Mouse (Mus musculus) cerebellum, postnatal 10 days (tissue): ENCODE data around the gene Myof.

Experiments used
- DNase-seq, 2 experiments: peaks; one replicate each; pipeline ENCODE4 v3.0.0; 2021; ENCODE audit warnings: mixed read lengths in 2 of 2

Gene Myof

GRCm38 (mm10) chr19:37860267-37860666 is 183.1 kb downstream of the Myof start:
- no peak for DNase-seq

GRCm38 (mm10) chr19:37858406-37859081 is 184.8 kb downstream of the Myof start:
- no peak for DNase-seq

- DNase-seq, result no peak
Observed at GRCm38 (mm10) chr19:37852056-37852455, 191.3 kb downstream of the Myof start.

- no peak for DNase-seq
Observed at GRCm38 (mm10) chr19:37851590-37852038, 191.8 kb downstream of the Myof start.
